Comparison of ENCODE assay signal across 8 mouse cellular contexts in genomic region chr1:165708686-165709380, GRCm38 (mm10). TPM values are rescaled to one million over a fixed set of nuclear protein-coding genes. Genes with fewer than 3 reads are reported as not detected.
DNase-seq lines count a peak whose midpoint lies in the region; ATAC-seq and TF ChIP-seq lines count a peak whose summit lies in the region.

No protein-coding gene starts in this region.

- no peak for DNase-seq in forebrain, embryonic 11.5 days (ENCODE audit: low spot score)
- no peak for DNase-seq in forebrain, postnatal 0 days
- DNase-seq in CH12.LX (ENCODE audit: extremely low read depth) = no peak
- DNase-seq in urinary bladder, adult 2 months (ENCODE audit: low spot score) = no peak
- no peak for DNase-seq in gastrocnemius, postnatal 36 days
- DNase-seq in right cerebral cortex, postnatal 14 days = no peak

- H3K36me3 ChIP-seq in forebrain, embryonic 11.5 days (ENCODE audit: control insufficient read depth, insufficient read depth, low read length) = no peaks in the 10 kb centered on the region
- H3K36me3 ChIP-seq in forebrain, postnatal 0 days (ENCODE audit: insufficient read depth) = no peaks in the 10 kb centered on the region
- H3K36me3 ChIP-seq in CH12.LX (replicated peaks in 1 of 2; ENCODE audit: control insufficient read depth in 1 of 2, insufficient read depth in 1 of 2, low read length in 1 of 2) = peaks cover 0 to 8% of the 10 kb centered on the region in 2 experiments
- H3K36me3 ChIP-seq in hindbrain, embryonic 12.5 days = no peaks in the 10 kb centered on the region
- H3K36me3 ChIP-seq in midbrain, embryonic 15.5 days (replicated peaks) = no peaks in the 10 kb centered on the region

- no peak overlapping the region for H3K27ac ChIP-seq in forebrain, embryonic 11.5 days (ENCODE audit: low read depth, low read length)
- no peak overlapping the region for H3K27ac ChIP-seq in forebrain, postnatal 0 days (ENCODE audit: low read depth, low read length)
- peak overlapping the region; percentile 16; the same call in 1 of the 2 replicates for H3K27ac ChIP-seq in CH12.LX (ENCODE audit: insufficient read depth, low read depth)
- no peak overlapping the region for H3K27ac ChIP-seq in hindbrain, embryonic 12.5 days
- H3K27ac ChIP-seq in midbrain, embryonic 15.5 days = no peak overlapping the region

- in situ Hi-C loops in CH12.LX (cut with MboI; ENCODE audit: low pct_ligation_motif_present, low pct_unique_long_range_greater_than_20kb, low sequenced_read_pairs) = no loop called here

- 36% methylated on average over 9 of the region's 9 CpGs for WGBS in forebrain, embryonic 11.5 days
- WGBS in forebrain, postnatal 0 days = 32% methylated on average over 9 of the region's 9 CpGs
- 36% methylated on average over 9 of the region's 9 CpGs for WGBS in hindbrain, embryonic 12.5 days
- WGBS in midbrain, embryonic 15.5 days = 31% methylated on average over 9 of the region's 9 CpGs

- intact Hi-C loops in gastrocnemius, postnatal 36 days (cut with DNase I) = loop anchor here (5.0 kb wide), 1 partner anchor 42 kb away; no protein-coding TSS in a partner anchor

- no peak for ATAC-seq in forebrain, embryonic 11.5 days (replicated peaks; ENCODE audit: low FRiP score)
- no peak for ATAC-seq in forebrain, postnatal 0 days
- ATAC-seq in hindbrain, embryonic 12.5 days (ENCODE audit: low FRiP score) = no peak
- no peak for ATAC-seq in midbrain, embryonic 15.5 days (replicated peaks)

- TF ChIP-seq RAD21 in CH12.LX (IDR thresholded peaks at IDR 0.05; ENCODE audit: low read depth, low read length) = no peak

- dilution Hi-C loops in CH12.LX (cut with MboI; ENCODE audit: extremely low pct_ligation_motif_present, extremely low pct_unique_long_range_greater_than_20kb, low sequenced_read_pairs) = no loop called here

- H3K4me3 ChIP-seq in forebrain, embryonic 11.5 days (ENCODE audit: low read depth, low read length) = no peak overlapping the region; the same call in 1 of the 2 replicates
- H3K4me3 ChIP-seq in forebrain, postnatal 0 days (ENCODE audit: low read depth, low read length) = no peak overlapping the region
- peak overlapping the region; percentile 62 to 85 (median 77) for H3K4me3 ChIP-seq in CH12.LX (replicated peaks in 1 of 3; ENCODE audit: low read depth in 2 of 3, low read length in 2 of 3, poor library complexity in 1 of 3)
- H3K4me3 ChIP-seq in hindbrain, embryonic 12.5 days = peak overlapping the region; percentile 56; the same call in 1 of the 2 replicates
- no peak overlapping the region for H3K4me3 ChIP-seq in midbrain, embryonic 15.5 days

- no peak for TF ChIP-seq EP300 in CH12.LX (IDR thresholded peaks at IDR 0.05; ENCODE audit: low read length)

- H3K4me2 ChIP-seq in forebrain, embryonic 11.5 days (ENCODE audit: low read depth, low read length, severe bottlenecking) = peak overlapping the region; percentile 99
- H3K4me2 ChIP-seq in forebrain, postnatal 0 days (ENCODE audit: low read depth) = no peak overlapping the region
- peak overlapping the region; percentile 61 for H3K4me2 ChIP-seq in CH12.LX (ENCODE audit: insufficient read depth, low read depth, poor library complexity, severe bottlenecking)
- H3K4me2 ChIP-seq in hindbrain, embryonic 12.5 days (replicated peaks) = peak overlapping the region; percentile 81
- H3K4me2 ChIP-seq in midbrain, embryonic 15.5 days = peak overlapping the region; percentile 100; the same call in 1 of the 2 replicates

- H3K79me2 ChIP-seq in CH12.LX (replicated peaks; ENCODE audit: control insufficient read depth, extremely low read depth, insufficient read depth, poor library complexity, severe bottlenecking) = peaks cover 4% of the 10 kb centered on the region

- H3K9me3 ChIP-seq in forebrain, embryonic 11.5 days (ENCODE audit: control insufficient read depth, low read length) = no peaks in the 10 kb centered on the region
- H3K9me3 ChIP-seq in forebrain, postnatal 0 days (ENCODE audit: low read length) = no peaks in the 10 kb centered on the region
- no peaks in the 10 kb centered on the region for H3K9me3 ChIP-seq in CH12.LX (replicated peaks; ENCODE audit: low read length)
- H3K9me3 ChIP-seq in hindbrain, embryonic 12.5 days (replicated peaks) = no peaks in the 10 kb centered on the region
- H3K9me3 ChIP-seq in midbrain, embryonic 15.5 days = no peaks in the 10 kb centered on the region

- TF ChIP-seq POLR2A in CH12.LX (IDR thresholded peaks at IDR 0.05; ENCODE audit: low read depth, low read length) = no peak

- H3K9ac ChIP-seq in forebrain, embryonic 11.5 days (ENCODE audit: low read length) = no peak overlapping the region
- H3K9ac ChIP-seq in forebrain, postnatal 0 days = no peak overlapping the region
- peak overlapping the region; percentile 21; the same call in 1 of the 2 replicates for H3K9ac ChIP-seq in CH12.LX (ENCODE audit: insufficient read depth, low read depth)
- H3K9ac ChIP-seq in hindbrain, embryonic 12.5 days = no peak overlapping the region
- H3K9ac ChIP-seq in midbrain, embryonic 15.5 days = no peak overlapping the region

- H3K4me1 ChIP-seq in forebrain, embryonic 11.5 days (replicated peaks; ENCODE audit: control insufficient read depth, insufficient read depth, low read length) = peaks cover 3% of the 10 kb centered on the region; the same call in 1 of the 2 replicates
- no peaks in the 10 kb centered on the region for H3K4me1 ChIP-seq in forebrain, postnatal 0 days (ENCODE audit: insufficient read depth)
- H3K4me1 ChIP-seq in CH12.LX (ENCODE audit: control insufficient read depth in 1 of 2, insufficient read depth in 2 of 2) = peaks cover 29 to 68% of the 10 kb centered on the region in 2 experiments
- H3K4me1 ChIP-seq in hindbrain, embryonic 12.5 days = peaks cover 14% of the 10 kb centered on the region; the same call in 1 of the 2 replicates
- peaks cover 10% of the 10 kb centered on the region for H3K4me1 ChIP-seq in midbrain, embryonic 15.5 days

- no peak for TF ChIP-seq CTCF in forebrain, postnatal 0 days (IDR thresholded peaks at IDR 0.05; ENCODE audit: low read depth)
- no peak for TF ChIP-seq CTCF in CH12.LX (conservative IDR thresholded peaks at IDR 0.05 in 1 of 2, IDR thresholded peaks at IDR 0.05 in 1 of 2; ENCODE audit: low read depth in 2 of 2, low read length in 2 of 2)

- H3K27me3 ChIP-seq in forebrain, embryonic 11.5 days (ENCODE audit: control insufficient read depth, insufficient read depth, low read length) = peaks cover 11% of the 10 kb centered on the region
- peaks cover 10% of the 10 kb centered on the region; the same call in 1 of the 2 replicates for H3K27me3 ChIP-seq in forebrain, postnatal 0 days (ENCODE audit: insufficient read depth, low read length)
- no peaks in the 10 kb centered on the region for H3K27me3 ChIP-seq in CH12.LX (replicated peaks)
- H3K27me3 ChIP-seq in hindbrain, embryonic 12.5 days = peaks cover 50% of the 10 kb centered on the region
- peaks cover 27% of the 10 kb centered on the region for H3K27me3 ChIP-seq in midbrain, embryonic 15.5 days (replicated peaks)

TF ChIP-seq in CH12.LX, 34 proteins besides CTCF, POLR2A, EP300 and RAD21:
- no peak for TF ChIP-seq GABPA (IDR thresholded peaks at IDR 0.05; ENCODE audit: insufficient replicate concordance, low read depth, low read length)
- no peak for TF ChIP-seq KAT2A (IDR thresholded peaks at IDR 0.05; ENCODE audit: insufficient replicate concordance, low read length)

RNA-seq across cellular contexts. Expression of gene Rcsd1, which starts 0.7 kb away (rescaled TPM):
- 6.4 and 7.2 TPM in 2 replicates for polyA plus RNA-seq in forebrain, embryonic 11.5 days (2014; fragmentation: Nextera tagmentation; extraction: Ambion mirVana)
- total RNA-seq in forebrain, postnatal 0 days (2014; rRNA removed) = 5.9 and 8.0 TPM in 2 replicates
- polyA plus RNA-seq in forebrain, postnatal 0 days (2015; fragmentation: Nextera tagmentation; extraction: Ambion mirVana) = 7.5 and 7.9 TPM in 2 replicates
- total RNA-seq in CH12.LX (2012; rRNA removed) = 20.7 and 22.7 TPM in 2 replicates
- 34.8 and 35.7 TPM in 2 replicates for total RNA-seq in CH12.LX (2014; rRNA removed)
- polyA plus RNA-seq in CH12.LX (2012; ENCODE audit: insufficient read length, low read depth) = 74.8 and 81.1 TPM in 2 replicates
- polyA plus RNA-seq in hindbrain, embryonic 12.5 days (2016; fragmentation: Nextera tagmentation; extraction: Ambion mirVana) = 16.8 and 18.4 TPM in 2 replicates
- polyA plus RNA-seq in midbrain, embryonic 15.5 days (2015; fragmentation: Nextera tagmentation; extraction: Ambion mirVana) = 9.6 and 10.2 TPM in 2 replicates
- polyA plus RNA-seq in urinary bladder, adult 2 months (2012; rRNA removed) = 13.2 and 16.6 TPM in 2 replicates
- 10 to 100 TPM; 96.2 to 99.4 TPM for total RNA-seq in gastrocnemius, postnatal 36 days (2021)

RNA-seq across cellular contexts. Expression of gene Creg1, which starts 54.7 kb away (rescaled TPM):
- polyA plus RNA-seq in forebrain, embryonic 11.5 days (2014; fragmentation: Nextera tagmentation; extraction: Ambion mirVana) = 28.9 and 35.3 TPM in 2 replicates
- total RNA-seq in forebrain, postnatal 0 days (2014; rRNA removed) = 20.0 and 22.7 TPM in 2 replicates
- polyA plus RNA-seq in forebrain, postnatal 0 days (2015; fragmentation: Nextera tagmentation; extraction: Ambion mirVana) = 34.7 and 42.3 TPM in 2 replicates
- total RNA-seq in CH12.LX (2012; rRNA removed) (22.3 and 23.3 TPM in 2 replicates), CH12.LX (2014; rRNA removed) (44.3 and 56.6 TPM in 2 replicates)
- polyA plus RNA-seq in CH12.LX (2012; ENCODE audit: insufficient read length, low read depth) = 38.2 and 49.1 TPM in 2 replicates
- polyA plus RNA-seq in hindbrain, embryonic 12.5 days (2016; fragmentation: Nextera tagmentation; extraction: Ambion mirVana) = 35.8 and 38.9 TPM in 2 replicates
- 29.3 and 31.6 TPM in 2 replicates for polyA plus RNA-seq in midbrain, embryonic 15.5 days (2015; fragmentation: Nextera tagmentation; extraction: Ambion mirVana)
- polyA plus RNA-seq in urinary bladder, adult 2 months (2012; rRNA removed) = 63.9 and 64.3 TPM in 2 replicates
- total RNA-seq in gastrocnemius, postnatal 36 days (2021) = 10 to 100 TPM; 47.7 to 55.7 TPM

Comparison
In these comparisons a context has a peak if more than half of its experiments do, and no peak if none do; other contexts are left out.
1. H3K4me3 ChIP-seq: peak in CH12.LX (3 of 3) and hindbrain, embryonic 12.5 days (single experiment); none in forebrain, embryonic 11.5 days (single experiment), forebrain, postnatal 0 days (single experiment) and midbrain, embryonic 15.5 days (single experiment).